Mouse (Mus musculus) bone marrow, adult 2 months (tissue): ENCODE data around the gene Acvr2b.

ENCODE experiments used
- CTCF ChIP-seq: fragments of 200-500 bp; IDR thresholded peaks from 2 replicates; pipeline ENCODE4 v1.5.1; 2011; ENCODE audit warnings: low read length, control low read depth; ENCODE audit not compliant: control insufficient read depth, insufficient read depth
- POLR2A ChIP-seq: fragments of 200-500 bp; IDR thresholded peaks from 2 replicates; pipeline ENCODE4 v1.6.1; 2011; ENCODE audit warnings: low read depth, mild to moderate bottlenecking, control low read depth, low read length, borderline replicate concordance; ENCODE audit not compliant: control insufficient read depth

DNA sequence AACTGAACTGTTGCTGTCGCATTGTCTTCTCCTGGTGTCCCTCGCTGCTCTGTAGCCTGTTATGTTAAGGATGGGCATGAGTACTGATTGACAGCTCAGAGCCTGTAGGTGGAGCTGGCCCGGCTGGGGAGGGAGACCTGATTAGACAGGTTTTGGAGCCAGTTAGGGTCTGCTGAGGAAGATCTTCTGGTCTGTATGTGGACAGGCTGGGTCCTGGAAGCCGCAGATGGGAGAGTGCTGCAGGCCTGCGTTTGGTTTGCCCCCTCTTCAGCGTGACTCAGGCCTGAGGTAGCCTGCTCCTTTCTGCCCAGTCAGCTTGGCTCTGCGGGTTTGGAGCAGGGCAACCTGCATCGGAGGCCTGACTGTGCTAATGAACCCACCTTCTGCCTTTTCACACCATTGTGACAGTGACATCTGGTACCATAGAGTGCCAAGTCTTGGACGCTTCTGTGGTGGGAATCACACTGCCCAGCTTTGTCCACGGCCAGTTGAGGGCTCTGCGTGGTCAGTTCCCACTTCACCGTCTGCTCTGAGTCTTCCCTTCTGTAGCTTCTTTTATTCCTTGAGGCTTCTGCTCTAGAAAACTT lies 18.0 kb downstream of the Acvr2b start:
- no peak for TF ChIP-seq POLR2A
- no peak for TF ChIP-seq CTCF
